Comparison of ENCODE assay signal across 8 mouse cellular contexts in the genomic region with DNA sequence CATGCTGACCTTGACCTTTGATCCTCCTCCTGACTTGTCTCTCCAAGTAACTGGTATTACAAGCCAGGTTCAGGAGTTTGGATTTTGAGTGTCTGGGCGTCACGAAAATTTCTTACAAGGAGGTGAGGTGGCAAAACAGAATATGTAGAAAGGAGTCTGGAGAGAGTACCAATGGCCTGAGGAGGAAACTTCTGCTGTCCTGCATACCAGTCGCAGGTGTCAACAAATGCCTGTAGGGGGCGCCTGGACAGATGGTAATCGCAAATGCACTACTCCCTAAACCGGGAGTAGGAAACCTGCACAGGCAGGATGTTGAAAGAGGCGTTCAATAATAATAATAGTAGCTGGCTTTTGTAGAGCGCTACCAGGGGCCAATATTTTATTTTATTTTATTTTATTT. TPM values are rescaled to one million over a fixed set of nuclear protein-coding genes. Genes with fewer than 3 reads are reported as not detected.
DNase-seq lines count a peak whose midpoint lies in the region; ATAC-seq and TF ChIP-seq lines count a peak whose summit lies in the region.

No protein-coding gene starts in this region.

- peaks cover under 1% of the 10 kb centered on the region; the same call in 1 of the 2 replicates for H3K4me1 ChIP-seq in liver, adult 2 months (ENCODE audit: control insufficient read depth, insufficient read depth, low read length)
- peaks cover 18% of the 10 kb centered on the region for H3K4me1 ChIP-seq in liver, embryonic 12.5 days
- H3K4me1 ChIP-seq in hindbrain, postnatal 0 days (ENCODE audit: insufficient read depth, low read length): peaks cover 8% of the 10 kb centered on the region

- no peak overlapping the region for H3K4me2 ChIP-seq in liver, embryonic 12.5 days
- H3K4me2 ChIP-seq in hindbrain, postnatal 0 days (ENCODE audit: low read depth, low read length): no peak overlapping the region

- peak; percentile 59 for TF ChIP-seq CTCF in liver, adult 2 months (IDR thresholded peaks at IDR 0.05; ENCODE audit: low read depth, low read length)
- peak; percentile 68 for TF ChIP-seq CTCF in hindbrain, postnatal 0 days (IDR thresholded peaks at IDR 0.05; ENCODE audit: low read depth)

- no peak overlapping the region for H3K9ac ChIP-seq in liver, adult 2 months (ENCODE audit: low read depth, low read length)
- no peak overlapping the region for H3K9ac ChIP-seq in liver, embryonic 12.5 days
- no peak overlapping the region for H3K9ac ChIP-seq in hindbrain, postnatal 0 days (replicated peaks; ENCODE audit: low read length)

- no peak for TF ChIP-seq POLR2A in liver, adult 2 months (IDR thresholded peaks at IDR 0.05; ENCODE audit: extremely low read depth, insufficient read depth, low read length)

- peaks cover 36% of the 10 kb centered on the region for H3K36me3 ChIP-seq in liver, adult 2 months (ENCODE audit: control insufficient read depth, insufficient read depth, low read length)
- peaks cover 59% of the 10 kb centered on the region for H3K36me3 ChIP-seq in liver, embryonic 12.5 days
- H3K36me3 ChIP-seq in hindbrain, postnatal 0 days (ENCODE audit: insufficient read depth, low read length): no peaks in the 10 kb centered on the region

- no peak for ATAC-seq in liver, embryonic 12.5 days
- no peak for ATAC-seq in hindbrain, postnatal 0 days

- no peaks in the 10 kb centered on the region for H3K79me2 ChIP-seq in liver, adult 2 months (ENCODE audit: control insufficient read depth, insufficient read depth, low read length)

- H3K27me3 ChIP-seq in liver, adult 2 months (ENCODE audit: control insufficient read depth, insufficient read depth, low read length): no peaks in the 10 kb centered on the region
- H3K27me3 ChIP-seq in liver, embryonic 12.5 days (replicated peaks): peaks cover 21% of the 10 kb centered on the region
- H3K27me3 ChIP-seq in hindbrain, postnatal 0 days (ENCODE audit: insufficient read depth, low read length): no peaks in the 10 kb centered on the region

- WGBS in liver, adult 2 months: 62% methylated on average over 8 of the region's 8 CpGs
- 24% methylated on average over 8 of the region's 8 CpGs for WGBS in liver, embryonic 12.5 days (ENCODE audit: insufficient replicate concordance)
- 33% methylated on average over 8 of the region's 8 CpGs for WGBS in hindbrain, postnatal 0 days

- DNase-seq in liver, adult 2 months (ENCODE audit: extremely low read depth, low read depth, low spot score): peak; percentile 44
- peak; percentile 92 for DNase-seq in R1 (ENCODE audit: low read depth, low spot score)
- DNase-seq in cerebellum, postnatal 14 days: peak; percentile 86 to 92
- DNase-seq in hindbrain, postnatal 0 days (ENCODE audit: low spot score): peak; percentile 79
- DNase-seq in lung, adult 18-20 months: peak; percentile 74 to 84
- peak; percentile 70 for DNase-seq in right cerebral cortex, postnatal 4 days
- no peak for DNase-seq in c-Kit-positive CD71-positive TER-119-positive erythroid progenitor cells, embryonic 14.5 days (ENCODE audit: low spot score)

- no peak overlapping the region for H3K4me3 ChIP-seq in liver, adult 2 months (ENCODE audit: insufficient read depth, low read depth, low read length)
- no peak overlapping the region for H3K4me3 ChIP-seq in liver, embryonic 12.5 days
- H3K4me3 ChIP-seq in hindbrain, postnatal 0 days (ENCODE audit: low read length): no peak overlapping the region

- peaks cover 7% of the 10 kb centered on the region for H3K9me3 ChIP-seq in liver, embryonic 12.5 days (replicated peaks)
- H3K9me3 ChIP-seq in hindbrain, postnatal 0 days (ENCODE audit: low read length): no peaks in the 10 kb centered on the region

- H3K27ac ChIP-seq in liver, adult 2 months (replicated peaks; ENCODE audit: insufficient read depth, low read depth, low read length): no peak overlapping the region
- no peak overlapping the region for H3K27ac ChIP-seq in liver, embryonic 12.5 days
- no peak overlapping the region for H3K27ac ChIP-seq in hindbrain, postnatal 0 days

RNA-seq across cellular contexts. Expression of a gene that starts 15.3 kb away (rescaled TPM):
- total RNA-seq in liver, adult 2 months (2014; rRNA removed): 225 and 288 TPM in 2 replicates
- 478 and 486 TPM in 2 replicates for polyA plus RNA-seq in liver, adult 2 months (2012; rRNA removed)
- polyA plus RNA-seq in liver, embryonic 12.5 days (2016; fragmentation: Nextera tagmentation; extraction: Ambion mirVana): 51.0 and 53.9 TPM in 2 replicates
- total RNA-seq in hindbrain, postnatal 0 days (2014; rRNA removed): 11.1 and 24.2 TPM in 2 replicates
- polyA plus RNA-seq in hindbrain, postnatal 0 days (2015; fragmentation: Nextera tagmentation; extraction: Ambion mirVana): 13.5 and 13.7 TPM in 2 replicates

RNA-seq across cellular contexts. Expression of a gene that starts 15.9 kb away (rescaled TPM):
- total RNA-seq in liver, adult 2 months (2014; rRNA removed): 4.3 and 6.5 TPM in 2 replicates
- polyA plus RNA-seq in liver, adult 2 months (2012; rRNA removed): 84.3 and 98.8 TPM in 2 replicates
- polyA plus RNA-seq in liver, embryonic 12.5 days (2016; fragmentation: Nextera tagmentation; extraction: Ambion mirVana): 45.5 and 48.4 TPM in 2 replicates
- 10.9 and 13.3 TPM in 2 replicates for total RNA-seq in hindbrain, postnatal 0 days (2014; rRNA removed)
- 57.3 and 66.7 TPM in 2 replicates for polyA plus RNA-seq in hindbrain, postnatal 0 days (2015; fragmentation: Nextera tagmentation; extraction: Ambion mirVana)

RNA-seq across cellular contexts. Expression of a gene that starts 28.6 kb away (rescaled TPM):
- 4.4 and 6.7 TPM in 2 replicates for total RNA-seq in liver, adult 2 months (2014; rRNA removed)
- 11.9 TPM in 2 replicates for polyA plus RNA-seq in liver, adult 2 months (2012; rRNA removed)
- polyA plus RNA-seq in liver, embryonic 12.5 days (2016; fragmentation: Nextera tagmentation; extraction: Ambion mirVana): 21.1 and 22.1 TPM in 2 replicates
- 22.3 and 26.2 TPM in 2 replicates for total RNA-seq in hindbrain, postnatal 0 days (2014; rRNA removed)
- 21.5 and 22.0 TPM in 2 replicates for polyA plus RNA-seq in hindbrain, postnatal 0 days (2015; fragmentation: Nextera tagmentation; extraction: Ambion mirVana)

RNA-seq across cellular contexts. Expression of a gene that starts 31.7 kb away (rescaled TPM):
- total RNA-seq in liver, adult 2 months (2014; rRNA removed): not detected in 2 replicates
- not detected in 2 replicates for polyA plus RNA-seq in liver, adult 2 months (2012; rRNA removed)
- not detected in 2 replicates for polyA plus RNA-seq in liver, embryonic 12.5 days (2016; fragmentation: Nextera tagmentation; extraction: Ambion mirVana)
- total RNA-seq in hindbrain, postnatal 0 days (2014; rRNA removed): 192 and 253 TPM in 2 replicates
- 204 and 207 TPM in 2 replicates for polyA plus RNA-seq in hindbrain, postnatal 0 days (2015; fragmentation: Nextera tagmentation; extraction: Ambion mirVana)

RNA-seq across cellular contexts. Expression of a gene that starts 43.8 kb away (rescaled TPM):
- 0.07 TPM in 1 of 2 replicates, not detected in the other for total RNA-seq in liver, adult 2 months (2014; rRNA removed)
- polyA plus RNA-seq in liver, adult 2 months (2012; rRNA removed): 0.05 and 0.06 TPM in 2 replicates
- 0.10 TPM in 1 of 2 replicates, not detected in the other for polyA plus RNA-seq in liver, embryonic 12.5 days (2016; fragmentation: Nextera tagmentation; extraction: Ambion mirVana)
- total RNA-seq in hindbrain, postnatal 0 days (2014; rRNA removed): 0.25 and 0.26 TPM in 2 replicates
- polyA plus RNA-seq in hindbrain, postnatal 0 days (2015; fragmentation: Nextera tagmentation; extraction: Ambion mirVana): 0.18 TPM in 1 of 2 replicates, not detected in the other
